ENCODE assay signal across 9 mouse cellular contexts in genomic region chr6:55009391-55010230, GRCm38 (mm10). TPM values are rescaled to one million over a fixed set of nuclear protein-coding genes. Genes with fewer than 3 reads are reported as not detected.
DNase-seq lines count a peak whose midpoint lies in the region; ATAC-seq lines count a peak whose summit lies in the region.
"Had no signal": no experiment of that assay in that cellular context is flagged by ENCODE, and none has a peak within 500 bp of the region (broad histone marks: within the 10 kb centered on the region; RNA-seq: fewer than 3 reads in every experiment).

No protein-coding gene starts in this region.

- DNase-seq in left cerebral cortex, postnatal 25 days (ENCODE audit: low spot score in 2 of 2): peak; percentile 12 to 28
- no peak for DNase-seq in left cerebral cortex, postnatal 10 days (ENCODE audit: extremely low spot score in 1 of 2, low spot score in 2 of 2)
- DNase-seq in forebrain, embryonic 11.5 days (ENCODE audit: low spot score): peak; percentile 61
- DNase-seq in layer of hippocampus, postnatal 14 days (ENCODE audit: low spot score in 2 of 2): peak; percentile 15 to 26
- no peak for DNase-seq in adipocyte (ENCODE audit: low spot score)
- no peak for DNase-seq in right cerebral cortex, postnatal 25 days

- peak overlapping the region; percentile 40; the same call in 1 of the 2 replicates for H3K4me2 ChIP-seq in forebrain, embryonic 11.5 days (ENCODE audit: low read depth, low read length, severe bottlenecking)
- H3K4me2 ChIP-seq in stomach, embryonic 14.5 days (replicated peaks; ENCODE audit: low read depth, low read length): peak overlapping the region; percentile 22; the same call in 1 of the 2 replicates

- H3K4me3 ChIP-seq in forebrain, embryonic 11.5 days (ENCODE audit: low read depth, low read length): no peak overlapping the region; the same call in 1 of the 2 replicates
- no peak overlapping the region for H3K4me3 ChIP-seq in stomach, embryonic 14.5 days (ENCODE audit: low read depth, low read length)

- ATAC-seq in forebrain, embryonic 11.5 days (replicated peaks; ENCODE audit: low FRiP score): 0 out of 2 replicates have a peak, but pooled peaks have one; percentile 39
- peak; percentile 74 for ATAC-seq in stomach, embryonic 14.5 days (ENCODE audit: insufficient number of reproducible peaks, insufficient read depth, low FRiP score, low read depth)
- no peak for ATAC-seq in cerebellum, adult (ENCODE audit: insufficient number of reproducible peaks, low FRiP score, low TSS enrichment)
- ATAC-seq: Patski had no signal

- intact Hi-C loops in left cerebral cortex, postnatal 25 days (cut with DNase I): no loop called here
- intact Hi-C loops in left cerebral cortex, postnatal 10 days (cut with DNase I): no loop called here

- no peaks in the 10 kb centered on the region; the same call in 1 of the 2 replicates for H3K9me3 ChIP-seq in forebrain, embryonic 11.5 days (ENCODE audit: control insufficient read depth, low read length)
- no peaks in the 10 kb centered on the region for H3K9me3 ChIP-seq in stomach, embryonic 14.5 days (ENCODE audit: control insufficient read depth, low read depth, low read length)

- peaks cover 8% of the 10 kb centered on the region for H3K4me1 ChIP-seq in forebrain, embryonic 11.5 days (replicated peaks; ENCODE audit: control insufficient read depth, insufficient read depth, low read length)
- H3K4me1 ChIP-seq in stomach, embryonic 14.5 days (ENCODE audit: control insufficient read depth, insufficient read depth, low read length): no peaks in the 10 kb centered on the region

- H3K27me3 ChIP-seq in forebrain, embryonic 11.5 days (ENCODE audit: control insufficient read depth, insufficient read depth, low read length): peaks cover 32% of the 10 kb centered on the region
- no peaks in the 10 kb centered on the region for H3K27me3 ChIP-seq in stomach, embryonic 14.5 days (ENCODE audit: control insufficient read depth, insufficient read depth, low read length)
- H3K27me3 ChIP-seq: Patski had no signal

- H3K27ac ChIP-seq in forebrain, embryonic 11.5 days (ENCODE audit: low read depth, low read length): peak overlapping the region; percentile 25; the same call in 1 of the 2 replicates
- peak overlapping the region; percentile 61; the same call in 1 of the 2 replicates for H3K27ac ChIP-seq in stomach, embryonic 14.5 days (ENCODE audit: low read length)

- H3K9ac ChIP-seq in forebrain, embryonic 11.5 days (ENCODE audit: low read length): 0 out of 2 replicates have a peak overlapping the region, but pooled peaks have one; percentile 12
- H3K9ac ChIP-seq in stomach, embryonic 14.5 days (replicated peaks; ENCODE audit: low read depth, low read length): no peak overlapping the region

- no peaks in the 10 kb centered on the region for H3K36me3 ChIP-seq in forebrain, embryonic 11.5 days (ENCODE audit: control insufficient read depth, insufficient read depth, low read length)
- no peaks in the 10 kb centered on the region for H3K36me3 ChIP-seq in stomach, embryonic 14.5 days (ENCODE audit: control insufficient read depth, insufficient read depth, low read length)

- WGBS in forebrain, embryonic 11.5 days: 15% methylated on average over 16 of the region's 16 CpGs
- 36% methylated on average over 16 of the region's 16 CpGs for WGBS in stomach, embryonic 14.5 days

RNA-seq across cellular contexts. Expression of gene Ggct, which starts 16.9 kb away (rescaled TPM):
- total RNA-seq in left cerebral cortex, postnatal 25 days (2021): 10 to 100 TPM; 25.9 to 31.7 TPM
- total RNA-seq in left cerebral cortex, postnatal 10 days (2021): 10 to 100 TPM; 28.2 to 29.4 TPM
- polyA plus RNA-seq in forebrain, embryonic 11.5 days (2014; fragmentation: Nextera tagmentation; extraction: Ambion mirVana): 6.8 and 8.6 TPM in 2 replicates
- total RNA-seq in layer of hippocampus, postnatal 14 days (2021): 10 to 100 TPM; 33.3 to 42.4 TPM
- polyA plus RNA-seq in stomach, embryonic 14.5 days (2014; fragmentation: Nextera tagmentation; extraction: Ambion mirVana): 7.9 and 10.1 TPM in 2 replicates

RNA-seq across cellular contexts. Expression of gene Gars, which starts 28.2 kb away (rescaled TPM):
- total RNA-seq in left cerebral cortex, postnatal 25 days (2021): 100 to 1,000 TPM; 140 to 143 TPM
- total RNA-seq in left cerebral cortex, postnatal 10 days (2021): 100 to 1,000 TPM; 177 to 185 TPM
- 210 and 225 TPM in 2 replicates for polyA plus RNA-seq in forebrain, embryonic 11.5 days (2014; fragmentation: Nextera tagmentation; extraction: Ambion mirVana)
- 100 to 1,000 TPM; 148 to 151 TPM for total RNA-seq in layer of hippocampus, postnatal 14 days (2021)
- polyA plus RNA-seq in stomach, embryonic 14.5 days (2014; fragmentation: Nextera tagmentation; extraction: Ambion mirVana): 123 and 138 TPM in 2 replicates

RNA-seq across cellular contexts. Expression of gene Nod1, which starts 37.2 kb away (rescaled TPM):
- total RNA-seq in left cerebral cortex, postnatal 25 days (2021): 1 to 10 TPM; 3.2 to 3.8 TPM
- 1 to 10 TPM; 2.5 to 2.7 TPM for total RNA-seq in left cerebral cortex, postnatal 10 days (2021)
- 2.0 TPM in 2 replicates for polyA plus RNA-seq in forebrain, embryonic 11.5 days (2014; fragmentation: Nextera tagmentation; extraction: Ambion mirVana)
- 1 to 10 TPM; 4.3 to 5.6 TPM for total RNA-seq in layer of hippocampus, postnatal 14 days (2021)
- 5.6 and 5.9 TPM in 2 replicates for polyA plus RNA-seq in stomach, embryonic 14.5 days (2014; fragmentation: Nextera tagmentation; extraction: Ambion mirVana)

Comparison
In these comparisons a context has a peak if more than half of its experiments do, and no peak if none do; other contexts are left out.
1. DNase-seq: peak in left cerebral cortex, postnatal 25 days (2 of 2), forebrain, embryonic 11.5 days (single experiment) and layer of hippocampus, postnatal 14 days (2 of 2); none in left cerebral cortex, postnatal 10 days (0 of 2), adipocyte (single experiment) and right cerebral cortex, postnatal 25 days (single experiment).